Mouse (Mus musculus): ENCODE results near the gene Magt1. TPM values are rescaled to one million over a fixed set of nuclear protein-coding genes. Genes with fewer than 3 reads are reported as not detected.
"Not testable (repeated sequence)": the region's sequence is repeated elsewhere in the genome, so short reads cannot be mapped to it uniquely, and the experiment has no call there.

The Magt1 gene
- polyA plus RNA-seq, 2 experiments from 2014 or later, result 32.7 to 33.5 TPM

DNA sequence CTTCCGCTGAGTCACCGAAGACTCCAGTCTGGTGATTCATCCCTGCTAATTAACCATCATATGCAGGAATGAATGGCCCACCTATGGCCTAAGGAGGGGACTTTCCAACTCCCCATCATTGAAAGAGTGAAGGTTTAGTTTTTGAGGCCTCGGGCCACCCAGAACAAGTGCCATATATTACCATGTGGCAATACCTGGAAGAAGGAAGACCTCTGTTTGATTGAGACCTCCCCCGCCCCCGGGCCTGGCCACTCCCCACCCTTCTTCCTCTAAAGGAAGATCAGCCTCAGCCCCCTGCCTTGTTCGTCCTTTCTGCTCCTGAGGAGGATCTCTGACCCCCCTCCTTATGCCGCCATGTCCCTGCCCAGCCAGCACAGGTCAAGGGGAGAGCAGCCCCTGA, 72.5 kb downstream of the Magt1 start:
- no peak for ATAC-seq

DNA sequence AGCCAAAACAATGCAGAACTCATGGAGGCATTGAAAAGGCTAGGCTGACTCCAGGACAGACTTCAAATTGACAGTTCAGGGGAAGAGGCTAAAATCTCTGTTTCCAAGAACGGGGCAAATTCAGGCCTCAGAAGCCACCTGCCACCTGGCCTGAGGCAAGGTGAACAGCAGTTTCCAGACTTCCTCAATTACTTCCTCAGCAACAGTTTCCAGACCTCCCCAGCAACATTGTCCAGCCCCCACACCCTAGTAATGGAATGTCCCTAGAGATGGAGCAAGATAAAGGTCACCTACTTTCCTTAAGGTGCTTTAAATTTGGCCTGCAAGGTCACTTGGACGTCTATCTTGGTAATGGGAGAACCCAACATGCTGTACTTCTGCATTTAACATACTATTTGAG, 74.0 kb downstream of the Magt1 start:
- ATAC-seq, result no peak

DNA sequence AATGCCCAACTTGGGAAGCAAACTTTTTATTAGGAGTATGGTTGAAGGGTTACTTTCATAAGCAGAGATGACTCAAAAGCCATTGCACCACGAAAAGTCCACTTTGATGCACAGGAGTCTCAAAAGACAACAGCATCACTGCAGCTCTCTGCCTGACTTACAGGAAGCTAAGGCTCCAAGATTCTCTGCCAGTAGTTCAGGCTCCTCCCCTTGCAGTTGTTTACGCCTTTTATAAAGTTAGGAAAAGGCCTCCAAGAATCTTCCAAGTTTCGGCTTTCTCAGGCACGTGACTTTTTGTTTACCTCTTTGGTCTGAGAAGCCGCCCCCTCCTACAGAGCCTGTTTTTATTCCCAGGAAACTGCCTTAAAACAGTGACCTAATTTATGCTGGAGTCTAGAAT, 77.4 kb downstream of the Magt1 start:
- no peak for ATAC-seq

DNA sequence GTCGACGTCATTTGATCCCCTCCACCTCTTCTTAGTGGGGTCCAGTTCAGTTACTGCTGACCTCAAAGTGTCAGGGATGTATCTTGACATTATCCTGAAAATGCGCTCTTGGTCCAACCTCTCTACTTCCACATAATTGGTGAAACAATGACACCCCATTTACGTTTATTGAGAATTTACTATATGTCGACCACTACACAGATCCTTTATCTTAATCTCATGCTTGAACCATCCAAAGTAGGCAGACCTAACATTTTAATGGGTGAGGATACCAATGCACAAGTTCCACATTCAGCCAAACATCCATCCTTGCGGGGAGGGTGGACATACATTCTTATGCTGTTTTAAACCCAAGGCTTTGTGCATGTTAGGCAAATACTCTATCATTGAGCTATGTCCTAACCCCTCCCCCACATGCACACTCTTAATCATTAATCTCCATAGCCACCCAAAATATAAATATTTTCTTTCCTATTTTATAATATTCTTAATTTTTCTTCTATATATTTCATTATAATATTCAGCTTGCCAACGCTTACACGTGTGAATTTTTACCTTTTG, 82.1 kb downstream of the Magt1 start:
- ATAC-seq, result no peak

DNA sequence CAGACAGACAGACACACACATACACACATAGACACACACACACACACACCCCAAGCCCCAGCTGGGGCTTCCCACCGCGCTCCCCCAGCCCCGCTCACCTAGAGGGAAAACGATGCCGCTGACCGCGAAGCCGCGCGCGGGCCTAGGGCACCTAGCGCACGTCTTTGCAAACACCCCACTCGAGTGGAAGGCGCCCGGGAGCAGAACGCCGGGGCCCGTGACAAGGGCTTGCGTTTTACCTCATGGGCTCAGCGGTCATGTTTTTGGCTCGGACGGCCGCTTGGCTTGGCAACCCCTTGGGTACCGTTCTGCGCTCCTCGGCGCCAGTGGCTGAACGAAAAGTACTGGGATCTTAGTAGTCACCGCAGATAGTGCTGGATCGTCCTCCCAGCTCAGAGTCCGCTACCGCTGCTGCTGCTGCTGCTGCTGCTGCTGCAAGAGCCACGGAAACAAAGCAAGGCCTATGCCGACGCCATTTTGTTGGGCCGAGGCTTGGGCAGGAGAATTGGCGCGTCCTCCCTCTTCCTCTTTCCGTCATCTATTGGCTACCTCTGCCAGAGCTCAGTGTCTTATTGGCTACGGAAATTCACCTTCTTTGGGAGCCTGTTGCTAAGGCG, 82.7 kb downstream of the Magt1 start, which contains the start of gene Atrx:
Gene Atrx, minus strand, starts transcription at position 543 of the 617 bp plus-strand sequence.
- peak; percentile 74 for ATAC-seq

DNA sequence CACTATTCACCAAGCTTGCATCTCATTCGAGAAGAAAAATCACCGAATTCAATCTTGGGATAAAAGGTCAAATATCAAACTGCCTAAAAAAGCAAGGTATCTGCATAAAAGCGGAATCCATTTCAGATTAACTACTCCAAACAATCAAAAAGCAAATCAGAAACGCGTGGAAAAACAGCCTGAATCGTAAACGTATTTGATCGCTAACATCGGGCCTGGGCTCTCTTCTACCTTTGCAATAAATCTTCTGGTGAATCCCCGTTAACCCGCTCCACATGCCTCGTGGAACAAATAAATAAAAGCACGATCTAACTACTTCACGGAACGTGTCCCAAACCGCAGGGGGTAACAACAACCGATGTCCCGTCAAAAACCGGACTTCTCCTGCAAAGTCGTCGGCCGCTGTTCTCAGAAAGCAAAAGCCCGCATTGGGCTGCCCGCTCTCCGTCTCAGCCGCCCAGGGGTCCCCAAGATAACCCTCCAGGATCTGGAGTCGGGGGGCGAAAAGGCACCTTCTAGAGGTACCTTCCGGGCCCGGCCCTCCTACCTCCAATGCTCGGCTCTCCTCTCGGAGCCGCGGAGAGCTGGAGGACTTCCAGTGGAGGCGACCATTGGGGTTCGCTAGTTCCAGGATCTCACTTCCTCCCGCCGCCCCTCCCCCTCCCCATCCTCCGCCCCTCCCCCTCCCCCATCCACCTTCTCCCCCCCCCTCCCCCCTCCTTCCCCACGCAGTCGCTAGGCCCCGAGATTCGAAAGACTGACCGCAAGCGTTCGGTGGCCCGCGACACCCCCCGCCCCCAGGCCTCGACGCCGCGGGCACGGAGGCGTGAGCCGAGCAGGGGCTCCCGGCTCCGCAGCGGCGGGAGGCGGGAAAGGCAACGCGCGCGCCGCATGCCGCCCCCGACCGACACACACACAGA, 83.5 kb downstream of the Magt1 start:
- peak; percentile 9 for ATAC-seq

DNA sequence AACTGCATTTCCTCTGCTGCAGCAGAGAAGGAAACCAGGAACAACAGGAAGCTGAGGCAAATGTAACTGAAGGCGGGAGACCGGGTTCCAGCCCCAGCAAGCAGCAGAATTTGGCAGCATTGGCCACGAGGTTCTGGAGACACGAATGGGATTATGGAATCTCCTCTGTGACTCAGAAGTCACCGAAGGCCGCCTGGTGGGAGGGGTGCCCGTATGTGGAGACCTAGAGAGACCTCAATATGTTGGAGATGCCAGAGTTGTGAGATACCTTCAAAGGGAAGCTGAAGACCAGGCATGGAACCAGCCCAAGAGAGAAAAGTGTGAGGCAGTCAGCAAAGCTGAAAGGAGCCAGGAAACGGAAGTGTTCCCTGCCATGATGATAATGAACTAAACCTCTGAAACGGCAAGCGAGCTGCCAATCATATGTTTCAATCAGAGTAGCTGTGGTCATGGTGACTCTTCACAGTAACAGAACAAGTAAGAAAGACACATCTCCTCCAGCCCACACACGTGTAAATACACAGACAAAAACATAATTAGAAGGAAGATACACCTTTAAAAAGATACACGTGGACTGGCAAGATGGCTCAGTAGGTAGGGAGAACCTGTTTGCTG, 85.5 kb downstream of the Magt1 start:
- peak; percentile 73 for ATAC-seq

DNA sequence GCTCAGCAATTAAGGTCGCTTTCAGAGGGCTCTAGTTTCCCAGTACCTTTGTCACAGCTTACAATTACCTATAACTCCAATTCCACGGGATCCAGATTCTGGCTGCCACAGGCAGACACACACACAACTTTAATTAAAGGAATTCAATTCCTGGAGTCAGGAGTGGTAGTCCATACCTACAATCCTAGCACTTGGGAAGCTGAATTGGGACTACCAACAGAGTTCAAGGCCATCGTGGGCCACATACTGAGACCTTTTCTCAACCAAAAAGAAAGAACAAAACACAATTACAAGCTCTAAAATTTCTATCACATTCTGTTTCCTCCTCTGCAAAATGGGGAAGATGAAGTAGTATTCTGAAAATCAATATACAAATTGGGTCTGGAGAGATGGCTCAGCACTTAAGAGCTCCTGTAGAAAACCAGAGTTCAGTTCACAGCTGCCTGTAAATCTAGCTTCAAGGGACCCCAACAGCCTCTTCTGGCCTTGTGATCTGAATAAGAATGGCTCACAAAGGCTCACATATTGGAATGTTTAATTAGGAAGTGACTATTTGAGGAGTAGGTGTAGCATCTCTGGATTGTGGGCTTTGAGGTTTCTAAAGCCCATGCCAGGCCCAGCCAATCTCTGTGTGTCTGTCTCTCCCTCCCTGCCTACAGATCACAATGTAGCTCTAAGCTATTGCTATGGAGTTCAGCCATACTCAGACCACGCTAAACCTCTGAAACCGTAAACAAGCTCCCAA, 87.2 kb downstream of the Magt1 start:
- ATAC-seq, result no peak

DNA sequence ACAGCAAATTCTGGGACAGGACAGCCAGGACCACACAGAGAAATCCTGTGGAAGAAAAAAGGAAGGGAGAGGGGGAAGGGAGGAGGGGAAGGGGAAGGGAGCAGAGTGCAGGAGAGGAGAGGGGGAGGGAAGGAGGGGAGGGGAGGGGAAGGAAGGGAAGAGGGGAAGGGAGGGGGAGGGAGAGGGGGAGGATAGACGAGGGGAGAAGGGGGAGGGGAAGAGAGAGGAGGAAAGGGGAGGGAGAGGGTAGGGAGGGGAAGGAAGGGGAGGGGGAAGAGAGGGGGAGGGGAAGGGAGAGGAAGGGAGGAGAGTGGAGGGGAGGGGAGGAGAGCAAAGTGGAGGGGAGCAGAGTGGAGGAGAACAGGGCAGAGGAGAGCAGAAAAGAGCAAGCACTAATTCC, 87.8 kb downstream of the Magt1 start:
- no peak for ATAC-seq

DNA sequence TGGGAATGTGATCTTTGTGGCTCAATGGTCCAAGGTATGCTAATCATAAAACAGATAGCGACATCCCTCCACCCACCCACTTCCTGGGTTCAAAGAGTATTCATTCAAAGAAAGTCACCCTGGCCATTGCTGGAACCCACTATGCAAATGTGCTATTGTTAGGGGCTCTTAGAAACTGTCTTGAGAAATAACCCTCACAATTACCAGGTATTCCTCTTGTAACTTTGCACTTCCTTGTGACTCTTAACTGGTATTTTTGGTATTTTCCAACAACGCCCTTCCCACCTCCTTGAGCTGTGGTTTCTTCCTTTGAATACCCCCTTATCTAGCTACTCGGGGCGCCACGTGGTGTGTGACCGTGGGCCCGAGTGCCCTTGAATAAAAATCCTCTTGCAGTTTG, 88.7 kb downstream of the Magt1 start:
- ATAC-seq, result not testable (repeated sequence)

DNA sequence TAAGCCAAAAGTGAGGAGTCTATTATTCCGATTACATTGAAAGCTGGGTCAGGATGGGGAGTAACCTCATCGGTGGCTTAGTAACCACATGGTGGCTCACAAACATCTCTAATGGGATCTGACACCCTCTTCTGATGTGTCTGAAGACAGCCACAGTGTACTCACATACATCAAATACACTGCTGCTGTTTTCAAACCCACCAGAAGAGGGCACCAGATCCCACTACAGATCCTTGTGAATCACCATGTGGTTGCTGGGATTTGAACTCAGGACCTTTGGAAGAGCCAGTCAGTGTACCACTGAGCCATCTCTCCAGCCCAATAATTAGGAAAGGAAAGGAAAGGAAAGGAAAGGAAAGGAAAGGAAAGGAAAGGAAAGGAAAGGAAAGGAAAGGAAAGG, 90.3 kb downstream of the Magt1 start:
- no peak for ATAC-seq

Other genes starting within 250 kb of the Magt1 start
- under 1 TPM in 1 of 2 experiments, not detected in 1; 0.20 TPM for gene Fgf16, start 247.6 kb downstream of the Magt1 start, polyA plus RNA-seq (2017; shearing (Covaris generic))
- gene Atrx, start 82.5 kb downstream of the Magt1 start, polyA plus RNA-seq (2017; shearing (Covaris generic)), result 100 to 1,000 TPM; 288 to 344 TPM
- 100 to 1,000 TPM; 203 to 422 TPM for gene Cox7b, start 3.8 kb upstream of the Magt1 start, polyA plus RNA-seq (2017; shearing (Covaris generic))
- 1 to 10 TPM; 6.2 to 8.2 TPM for gene Atp7a, start 15.4 kb upstream of the Magt1 start, polyA plus RNA-seq (2017; shearing (Covaris generic))
- gene Tlr13, start 131.3 kb upstream of the Magt1 start, polyA plus RNA-seq (2017; shearing (Covaris generic)), result under 1 TPM in 1 of 2 experiments, not detected in 1; 0.18 TPM
- gene Pgk1, start 175.2 kb upstream of the Magt1 start, polyA plus RNA-seq (2017; shearing (Covaris generic)), result 100 to 1,000 TPM; 156 to 220 TPM
- 10 to 100 TPM; 54.7 to 60.5 TPM for gene Taf9b, start 209.3 kb upstream of the Magt1 start, polyA plus RNA-seq (2017; shearing (Covaris generic))
- not detected for gene Fnd3c2, start 243.5 kb upstream of the Magt1 start, polyA plus RNA-seq (2017; shearing (Covaris generic))